Mouse (Mus musculus) layer of hippocampus, postnatal 14 days (tissue): ENCODE results near the gene Gm20795. TPM values are rescaled to one million over a fixed set of nuclear protein-coding genes. Genes with fewer than 3 reads are reported as not detected.
"Not testable (repeated sequence)": the region's sequence is repeated elsewhere in the genome, so short reads cannot be mapped to it uniquely, and the experiment has no call there.

Experiments used
- DNase-seq, 2 experiments: peaks; one replicate each; pipeline ENCODE4 v3.0.0; 2021 to 2022; ENCODE audit warnings: low spot score in 2 of 2, mixed read lengths in 1 of 2
- long read RNA-seq, 2 experiments: library from polyadenylated mRNA; stranded (forward); transcript quantifications; one replicate each; pipeline ENCODE4 v2.0.0; 2021
- total RNA-seq, 2 experiments: library from RNA; stranded (reverse); gene quantifications; 2 replicates each; pipeline ENCODE4 v1.2.3; 2021

Gm20795 gene
- not detected for total RNA-seq
- long read RNA-seq, experiment 1: 0 reads
- long read RNA-seq, experiment 2: 0 reads

GRCm38 (mm10) chrY:40804614-40805013 is at the start of gene Gm20795:
TSS of gene Gm20795 (plus strand) at chrY:40804914.
- not testable (repeated sequence) for DNase-seq

GRCm38 (mm10) chrY:40775665-40776064 is 29.0 kb upstream of the Gm20795 start, which contains the start of gene Gm21797:
TSS of gene Gm21797 (minus strand) at chrY:40775765.
- DNase-seq: not testable (repeated sequence)

Other genes with a start within 250 kb of the Gm20795 start
- not detected for gene Gm21852, start 152.9 kb upstream of the Gm20795 start, total RNA-seq
- gene Gm21797, start 29.1 kb upstream of the Gm20795 start, total RNA-seq: not detected